Mouse (Mus musculus): ENCODE results near the gene Otulinl. TPM values are rescaled to one million over a fixed set of nuclear protein-coding genes. Genes with fewer than 3 reads are reported as not detected.

The Otulinl gene
- total and polyA plus RNA-seq, 2 experiments from 2014 or later: 7.5 to 17.0 TPM

- Histone ChIP-seq H3K4me3 (ENCODE audit: low read depth, low read length) (no peak overlapping the region), H3K9me3 (ENCODE audit: low read length) (no peaks in the 10 kb centered on the region), H3K4me1 (ENCODE audit: insufficient read depth) (no peaks in the 10 kb centered on the region), H3K9ac (no peak overlapping the region), H3K4me2 (ENCODE audit: low read depth) (no peak overlapping the region), H3K27me3 (ENCODE audit: insufficient read depth, low read length) (no peaks in the 10 kb centered on the region), H3K27ac (ENCODE audit: low read depth, low read length) (no peak overlapping the region), H3K36me3 (ENCODE audit: insufficient read depth) (no peaks in the 10 kb centered on the region)
- TF ChIP-seq CTCF (IDR thresholded peaks at IDR 0.05; ENCODE audit: low read depth): no peak
- ATAC-seq: no peak
- DNase-seq: no peak
- WGBS: 91% methylated on average over 6 of the region's 6 CpGs
These were observed 8.2 kb downstream of the Otulinl start for GRCm38 (mm10) chr15:27673151-27673550.

- DNase-seq: no peak
- no peak overlapping the region for H3K27ac ChIP-seq (ENCODE audit: low read depth, low read length)
- no peaks in the 10 kb centered on the region for H3K27me3 ChIP-seq (ENCODE audit: insufficient read depth, low read length)
- H3K4me1 ChIP-seq (ENCODE audit: insufficient read depth): no peaks in the 10 kb centered on the region
- ATAC-seq: no peak
- no peak for TF ChIP-seq CTCF (IDR thresholded peaks at IDR 0.05; ENCODE audit: low read depth)
- 38% methylated on average over 8 of the region's 8 CpGs for WGBS
- no peaks in the 10 kb centered on the region for H3K36me3 ChIP-seq (ENCODE audit: insufficient read depth)
- no peak overlapping the region for H3K9ac ChIP-seq
- no peak overlapping the region for H3K4me2 ChIP-seq (ENCODE audit: low read depth)
- H3K9me3 ChIP-seq (ENCODE audit: low read length): no peaks in the 10 kb centered on the region
- H3K4me3 ChIP-seq (ENCODE audit: low read depth, low read length): no peak overlapping the region
These were observed 9.1 kb downstream of the Otulinl start for GRCm38 (mm10) chr15:27672259-27672658.

GRCm38 (mm10) chr15:27671612-27672245 is 9.7 kb downstream of the Otulinl start:
- Histone ChIP-seq H3K4me3 (ENCODE audit: low read depth, low read length) (no peak overlapping the region), H3K27ac (ENCODE audit: low read depth, low read length) (no peak overlapping the region), H3K27me3 (ENCODE audit: insufficient read depth, low read length) (no peaks in the 10 kb centered on the region), H3K9ac (no peak overlapping the region), H3K4me2 (ENCODE audit: low read depth) (no peak overlapping the region), H3K4me1 (ENCODE audit: insufficient read depth) (no peaks in the 10 kb centered on the region), H3K36me3 (ENCODE audit: insufficient read depth) (no peaks in the 10 kb centered on the region), H3K9me3 (ENCODE audit: low read length) (no peaks in the 10 kb centered on the region)
- no peak for TF ChIP-seq CTCF (IDR thresholded peaks at IDR 0.05; ENCODE audit: low read depth)
- 88% methylated on average over 10 of the region's 10 CpGs for WGBS
- no peak for ATAC-seq
- DNase-seq: no peak

- Histone ChIP-seq H3K27ac (ENCODE audit: low read depth, low read length) (no peak overlapping the region), H3K36me3 (ENCODE audit: insufficient read depth) (no peaks in the 10 kb centered on the region), H3K4me1 (ENCODE audit: insufficient read depth) (no peaks in the 10 kb centered on the region), H3K4me3 (ENCODE audit: low read depth, low read length) (no peak overlapping the region), H3K4me2 (ENCODE audit: low read depth) (no peak overlapping the region), H3K9me3 (ENCODE audit: low read length) (no peaks in the 10 kb centered on the region), H3K27me3 (ENCODE audit: insufficient read depth, low read length) (no peaks in the 10 kb centered on the region), H3K9ac (no peak overlapping the region)
- DNase-seq: no peak
- ATAC-seq: no peak
- TF ChIP-seq CTCF (IDR thresholded peaks at IDR 0.05; ENCODE audit: low read depth): no peak
- 81% methylated on average over 8 of the region's 8 CpGs for WGBS
These were observed 10.7 kb downstream of the Otulinl start for GRCm38 (mm10) chr15:27670708-27671107.

GRCm38 (mm10) chr15:27669931-27670411 is 11.4 kb downstream of the Otulinl start:
- no peaks in the 10 kb centered on the region for H3K36me3 ChIP-seq (ENCODE audit: insufficient read depth)
- no peak for TF ChIP-seq CTCF (IDR thresholded peaks at IDR 0.05; ENCODE audit: low read depth)
- H3K4me2 ChIP-seq (ENCODE audit: low read depth): no peak overlapping the region
- no peaks in the 10 kb centered on the region for H3K9me3 ChIP-seq (ENCODE audit: low read length)
- no peak for DNase-seq
- ATAC-seq: no peak
- no peaks in the 10 kb centered on the region for H3K27me3 ChIP-seq (ENCODE audit: insufficient read depth, low read length)
- H3K4me3 ChIP-seq (ENCODE audit: low read depth, low read length): no peak overlapping the region
- H3K4me1 ChIP-seq (ENCODE audit: insufficient read depth): no peaks in the 10 kb centered on the region
- H3K9ac ChIP-seq: no peak overlapping the region
- 87% methylated on average over 12 of the region's 12 CpGs for WGBS
- no peak overlapping the region for H3K27ac ChIP-seq (ENCODE audit: low read depth, low read length)

GRCm38 (mm10) chr15:27669276-27669675 is 12.1 kb downstream of the Otulinl start:
- WGBS: 75% methylated on average over 4 of the region's 4 CpGs
- ATAC-seq: no peak
- DNase-seq: no peak

GRCm38 (mm10) chr15:27668557-27668956 is 12.8 kb downstream of the Otulinl start:
- H3K27me3 ChIP-seq (ENCODE audit: insufficient read depth, low read length): no peaks in the 10 kb centered on the region
- H3K36me3 ChIP-seq (ENCODE audit: insufficient read depth): no peaks in the 10 kb centered on the region
- no peak overlapping the region for H3K27ac ChIP-seq (ENCODE audit: low read depth, low read length)
- TF ChIP-seq CTCF (IDR thresholded peaks at IDR 0.05; ENCODE audit: low read depth): no peak
- DNase-seq (no peak), ATAC-seq (no peak)
- no peak overlapping the region for H3K4me3 ChIP-seq (ENCODE audit: low read depth, low read length)
- no peak overlapping the region for H3K4me2 ChIP-seq (ENCODE audit: low read depth)
- 87% methylated on average over 7 of the region's 7 CpGs for WGBS
- H3K9ac ChIP-seq: no peak overlapping the region
- no peaks in the 10 kb centered on the region for H3K9me3 ChIP-seq (ENCODE audit: low read length)
- no peaks in the 10 kb centered on the region for H3K4me1 ChIP-seq (ENCODE audit: insufficient read depth)

More at GRCm38 (mm10) chr15:27669276-27669675, 12.1 kb downstream of the Otulinl start:
- Histone ChIP-seq H3K36me3 (ENCODE audit: insufficient read depth) (no peaks in the 10 kb centered on the region), H3K9me3 (ENCODE audit: low read length) (no peaks in the 10 kb centered on the region), H3K9ac (no peak overlapping the region), H3K4me2 (ENCODE audit: low read depth) (no peak overlapping the region), H3K27me3 (ENCODE audit: insufficient read depth, low read length) (no peaks in the 10 kb centered on the region), H3K27ac (ENCODE audit: low read depth, low read length) (no peak overlapping the region), H3K4me3 (ENCODE audit: low read depth, low read length) (no peak overlapping the region), H3K4me1 (ENCODE audit: insufficient read depth) (no peaks in the 10 kb centered on the region)
- no peak for TF ChIP-seq CTCF (IDR thresholded peaks at IDR 0.05; ENCODE audit: low read depth)

Data from forebrain, postnatal 0 days (tissue).